Mouse (Mus musculus) megakaryocyte, embryonic 14.5 days (primary cell): ENCODE results near the gene Actr5.

Experiments used
- FLI1 ChIP-seq: IDR thresholded peaks from 2 replicates; pipeline ENCODE4 v1.6.1; 2012; ENCODE audit warnings: low read length, inconsistent platforms, mixed read lengths
- GATA1 ChIP-seq: IDR thresholded peaks from 3 replicates; pipeline ENCODE4 v1.6.1; 2012; ENCODE audit warnings: mixed read lengths, low read length, inconsistent platforms, borderline replicate concordance

DNA sequence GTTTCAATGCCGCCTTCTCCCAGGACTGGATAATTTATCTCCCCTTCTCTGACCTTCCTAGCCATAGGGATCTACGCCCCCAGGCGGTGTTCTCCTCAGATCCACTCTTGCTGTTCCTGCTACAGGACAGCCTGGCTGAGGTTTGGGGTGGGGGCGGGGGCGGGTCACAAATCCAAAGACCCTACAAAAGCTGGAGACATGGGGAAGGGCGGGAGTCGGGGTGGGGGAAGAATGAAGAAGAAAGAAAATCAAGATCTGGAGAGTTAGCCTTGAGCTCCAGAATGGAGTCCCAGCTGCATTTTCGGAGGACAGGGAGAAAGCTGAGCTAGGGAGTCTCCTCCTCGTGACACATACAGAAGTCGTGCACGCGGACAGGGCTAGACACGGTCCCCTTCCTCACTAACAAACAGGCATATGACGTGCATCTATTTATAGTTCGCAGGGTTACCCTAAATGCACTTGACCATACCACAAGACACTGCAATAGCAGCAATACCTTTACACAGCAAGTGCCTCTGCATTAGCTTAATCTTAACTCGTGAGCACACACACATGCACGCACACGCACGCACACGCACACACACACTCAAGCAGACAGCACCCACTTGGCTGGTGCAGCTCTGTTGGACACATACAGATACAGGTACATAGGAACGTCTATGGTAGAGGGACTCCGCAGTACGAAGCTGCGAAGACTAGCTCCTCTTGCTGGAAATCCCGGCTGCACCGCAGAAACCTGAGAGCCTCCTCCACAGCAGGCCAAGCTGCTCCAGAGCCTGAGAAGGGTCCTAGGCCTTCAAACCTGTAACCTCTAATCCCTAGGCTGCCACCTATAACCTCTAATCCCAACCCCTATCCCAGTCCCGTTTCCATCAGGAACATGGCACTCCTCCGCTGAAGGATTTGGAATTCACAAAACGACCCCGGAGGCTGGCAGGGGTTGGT, 12.7 kb upstream of the Actr5 start:
- TF ChIP-seq GATA1 (no peak), FLI1 (no peak)
